In genomic region chr6:113038735-113039058, GRCm38 (mm10) we compare ENCODE assay signal across 8 mouse cellular contexts. TPM values are rescaled to one million over a fixed set of nuclear protein-coding genes. Genes with fewer than 3 reads are reported as not detected.
A peak's percentile ranks its signal among the peaks of the same experiment; 100 is the strongest.
DNase-seq lines count a peak whose midpoint lies in the region; ATAC-seq and TF ChIP-seq lines count a peak whose summit lies in the region.

No protein-coding gene starts in this region.

- H3K4me1 ChIP-seq in heart, embryonic 10.5 days, result peaks cover 6% of the 10 kb centered on the region; the same call in 1 of the 2 replicates
- H3K4me1 ChIP-seq in ES-Bruce4 (ENCODE audit: control insufficient read depth, insufficient read depth, low read length), result no peaks in the 10 kb centered on the region
- peaks cover 10% of the 10 kb centered on the region for H3K4me1 ChIP-seq in hindbrain, embryonic 13.5 days (replicated peaks)
- 0 out of 2 replicates have a peak, but pooled peaks cover 6% of the 10 kb centered on the region for H3K4me1 ChIP-seq in liver, postnatal 0 days (ENCODE audit: insufficient read depth)

- H3K4me2 ChIP-seq in hindbrain, embryonic 13.5 days, result peak overlapping the region; percentile 49
- peak overlapping the region; percentile 63 for H3K4me2 ChIP-seq in liver, postnatal 0 days (ENCODE audit: low read depth, low read length)

- WGBS in heart, embryonic 10.5 days, result 47% methylated on average over 5 of the region's 5 CpGs
- whole genome bisulfite sequencing in hindbrain, embryonic 13.5 days, result 47% methylated on average over 5 of the region's 5 CpGs
- 65% methylated on average over 5 of the region's 5 CpGs for WGBS in liver, postnatal 0 days (ENCODE audit: insufficient replicate concordance)

- no peak for ATAC-seq in hindbrain, embryonic 13.5 days (ENCODE audit: low FRiP score)
- ATAC-seq in liver, postnatal 0 days, result 0 out of 2 replicates have a peak, but pooled peaks have one; percentile 3
- ATAC-seq in erythroblast, adult 5-6 weeks (replicated peaks; ENCODE audit: low FRiP score, poor library complexity, severe bottlenecking), result no peak

- H3K9me3 ChIP-seq in heart, embryonic 10.5 days, result no peaks in the 10 kb centered on the region
- H3K9me3 ChIP-seq in ES-Bruce4 (replicated peaks; ENCODE audit: control insufficient read depth, insufficient read depth, low read length, poor library complexity, severe bottlenecking), result no peaks in the 10 kb centered on the region
- no peaks in the 10 kb centered on the region for H3K9me3 ChIP-seq in hindbrain, embryonic 13.5 days
- no peaks in the 10 kb centered on the region for H3K9me3 ChIP-seq in liver, postnatal 0 days (ENCODE audit: low read length)

- no peaks in the 10 kb centered on the region for H3K27me3 ChIP-seq in heart, embryonic 10.5 days (ENCODE audit: insufficient read depth, poor library complexity, severe bottlenecking)
- H3K27me3 ChIP-seq in ES-Bruce4 (ENCODE audit: control insufficient read depth, insufficient read depth, low read length, poor library complexity, severe bottlenecking), result no peaks in the 10 kb centered on the region
- H3K27me3 ChIP-seq in hindbrain, embryonic 13.5 days, result no peaks in the 10 kb centered on the region
- no peaks in the 10 kb centered on the region for H3K27me3 ChIP-seq in liver, postnatal 0 days (ENCODE audit: insufficient read depth, low read length)

- TF ChIP-seq CTCF in ES-Bruce4 (IDR thresholded peaks at IDR 0.05; ENCODE audit: low read depth, low read length), result no peak
- no peak for TF ChIP-seq CTCF in liver, postnatal 0 days (IDR thresholded peaks at IDR 0.05; ENCODE audit: low read depth)

- H3K9ac ChIP-seq in ES-Bruce4 (ENCODE audit: low read depth, poor library complexity, severe bottlenecking), result no peak overlapping the region
- peak overlapping the region; percentile 43; the same call in 1 of the 2 replicates for H3K9ac ChIP-seq in hindbrain, embryonic 13.5 days
- peak overlapping the region; percentile 46 for H3K9ac ChIP-seq in liver, postnatal 0 days (replicated peaks)

- no peaks in the 10 kb centered on the region for H3K36me3 ChIP-seq in heart, embryonic 10.5 days
- no peaks in the 10 kb centered on the region for H3K36me3 ChIP-seq in ES-Bruce4 (ENCODE audit: control insufficient read depth, insufficient read depth, low read length, poor library complexity, severe bottlenecking)
- H3K36me3 ChIP-seq in hindbrain, embryonic 13.5 days, result no peaks in the 10 kb centered on the region
- H3K36me3 ChIP-seq in liver, postnatal 0 days (replicated peaks; ENCODE audit: insufficient read depth, low read length), result no peaks in the 10 kb centered on the region

- H3K4me3 ChIP-seq in heart, embryonic 10.5 days, result no peak overlapping the region; the same call in 1 of the 2 replicates
- no peak overlapping the region for H3K4me3 ChIP-seq in ES-Bruce4 (ENCODE audit: low read depth, low read length)
- H3K4me3 ChIP-seq in hindbrain, embryonic 13.5 days, result no peak overlapping the region
- peak overlapping the region; percentile 19; the same call in 1 of the 2 replicates for H3K4me3 ChIP-seq in liver, postnatal 0 days (ENCODE audit: low read depth, low read length)

- H3K27ac ChIP-seq in heart, embryonic 10.5 days, result no peak overlapping the region
- peak overlapping the region; percentile 81 for H3K27ac ChIP-seq in ES-Bruce4 (ENCODE audit: insufficient read depth, low read length)
- peak overlapping the region; percentile 53; the same call in 1 of the 2 replicates for H3K27ac ChIP-seq in hindbrain, embryonic 13.5 days
- peak overlapping the region; percentile 93 for H3K27ac ChIP-seq in liver, postnatal 0 days (ENCODE audit: low read depth)

- TF ChIP-seq EP300 in ES-Bruce4 (IDR thresholded peaks at IDR 0.05; ENCODE audit: insufficient read depth, low read depth, low read length), result peak; percentile 94
- no peak for TF ChIP-seq EP300 in liver, postnatal 0 days (IDR thresholded peaks at IDR 0.05; ENCODE audit: low read depth)

- intact Hi-C loops in heart, postnatal 25 days (cut with DNase I), result loop anchor here (2.0 to 5.0 kb wide), 4 partner anchors 39 to 430 kb away; partner anchors contain the start of gene Setd5

- TF ChIP-seq POLR2A in ES-Bruce4 (IDR thresholded peaks at IDR 0.05; ENCODE audit: insufficient read depth, low read length), result no peak

- DNase-seq in heart, embryonic 10.5 days (ENCODE audit: low spot score), result peak; percentile 63
- no peak for DNase-seq in heart, postnatal 25 days (ENCODE audit: low spot score)
- DNase-seq in liver, postnatal 0 days, result no peak
- no peak for DNase-seq in natural killer cell, adult 2 months (ENCODE audit: low spot score in 2 of 2)
- DNase-seq in cerebellum, adult 8-10 months, result no peak

RNA-seq across cellular contexts. Expression of gene Thumpd3, which starts 7.3 kb away (rescaled TPM):
- polyA plus RNA-seq in heart, embryonic 10.5 days (2016; fragmentation: Nextera tagmentation; extraction: Ambion mirVana), result 51.7 and 54.8 TPM in 2 replicates
- 10 to 100 TPM; 16.5 to 16.8 TPM for total RNA-seq in heart, postnatal 25 days (2021)
- 77.5 and 79.8 TPM in 2 replicates for polyA plus RNA-seq in ES-Bruce4 (2011; ENCODE audit: insufficient read depth, insufficient read length, low read depth, missing spikeins)
- polyA plus RNA-seq in hindbrain, embryonic 13.5 days (2015; fragmentation: Nextera tagmentation; extraction: Ambion mirVana), result 56.4 and 58.8 TPM in 2 replicates
- 23.8 and 25.1 TPM in 2 replicates for polyA plus RNA-seq in liver, postnatal 0 days (2015; fragmentation: Nextera tagmentation; extraction: Ambion mirVana)
- total RNA-seq in erythroblast, adult 5-6 weeks (2015; ENCODE audit: low replicate concordance), result 18.0 and 27.7 TPM in 2 replicates
- 16.3 and 19.6 TPM in 2 replicates for total RNA-seq in erythroblast, adult 5-6 weeks (2017; ENCODE audit: low replicate concordance)

RNA-seq across cellular contexts. Expression of gene Setd5, which starts 38.5 kb away (rescaled TPM):
- polyA plus RNA-seq in heart, embryonic 10.5 days (2016; fragmentation: Nextera tagmentation; extraction: Ambion mirVana), result 69.8 and 82.2 TPM in 2 replicates
- 10 to 100 TPM; 34.4 to 41.1 TPM for total RNA-seq in heart, postnatal 25 days (2021)
- polyA plus RNA-seq in ES-Bruce4 (2011; ENCODE audit: insufficient read depth, insufficient read length, low read depth, missing spikeins), result 228 and 233 TPM in 2 replicates
- polyA plus RNA-seq in hindbrain, embryonic 13.5 days (2015; fragmentation: Nextera tagmentation; extraction: Ambion mirVana), result 51.2 and 54.7 TPM in 2 replicates
- 17.3 and 19.7 TPM in 2 replicates for polyA plus RNA-seq in liver, postnatal 0 days (2015; fragmentation: Nextera tagmentation; extraction: Ambion mirVana)
- total RNA-seq in erythroblast, adult 5-6 weeks (2015; ENCODE audit: low replicate concordance), result 34.4 and 36.6 TPM in 2 replicates
- total RNA-seq in erythroblast, adult 5-6 weeks (2017; ENCODE audit: low replicate concordance), result 29.4 TPM in 2 replicates
